Mouse (Mus musculus) bone marrow macrophage, adult 2 months (primary cell): Measurements from ENCODE around the gene Sart1.

Source experiments
- CTCF ChIP-seq: IDR thresholded peaks from 2 replicates; pipeline ENCODE4 v1.5.1; 2012; ENCODE audit warnings: low read depth, mild to moderate bottlenecking, low read length, moderate library complexity
- POLR2A ChIP-seq: IDR thresholded peaks from 2 replicates; pipeline ENCODE4 v1.6.1; 2012; ENCODE audit warnings: mild to moderate bottlenecking, low read depth, low read length, borderline replicate concordance

DNA sequence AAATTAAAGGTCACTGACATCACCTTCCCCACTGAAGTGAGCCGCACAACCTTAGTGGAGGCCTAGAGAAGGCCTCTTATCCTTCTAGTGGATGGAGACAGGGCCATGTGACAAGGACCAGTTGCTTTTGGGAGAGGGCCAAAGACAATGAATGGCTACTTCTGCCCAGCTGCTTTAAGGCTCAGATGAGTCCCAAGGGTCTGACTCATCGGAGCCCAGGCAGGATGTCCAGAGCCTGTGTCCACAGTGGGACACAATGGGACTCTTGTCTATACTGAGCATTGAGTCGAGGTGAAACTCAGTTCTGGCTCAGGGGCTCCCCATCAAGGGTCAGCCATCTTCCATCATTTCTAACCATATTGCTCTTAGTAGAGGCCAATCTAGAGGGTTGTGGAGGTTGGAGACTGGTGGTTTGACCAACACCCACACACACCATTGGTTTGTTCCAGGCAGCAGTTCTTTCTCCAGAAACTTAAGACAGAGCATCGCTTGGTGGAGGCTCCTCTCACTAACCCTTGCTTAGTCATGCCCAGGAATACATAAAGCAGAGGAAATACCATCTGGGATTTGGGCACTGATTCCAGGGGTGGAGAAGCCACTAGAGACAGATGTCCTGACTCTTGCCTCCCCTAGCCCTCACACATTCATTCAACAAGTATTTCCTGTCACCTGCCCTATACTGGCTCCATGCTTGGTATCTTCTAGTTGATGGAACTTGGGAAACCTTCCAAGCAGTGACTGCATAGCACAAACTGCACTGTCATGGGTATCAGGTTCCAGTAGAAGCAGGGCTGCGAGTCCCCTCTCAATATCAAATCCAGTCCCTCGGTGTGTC, 43.0 kb downstream of the Sart1 start:
- TF ChIP-seq CTCF: no peak
- no peak for TF ChIP-seq POLR2A
